Mouse (Mus musculus) spleen, postnatal 4 days (tissue): ENCODE results near the gene Ezh1.
"Not testable (repeated sequence)": the region's sequence is repeated elsewhere in the genome, so short reads cannot be mapped to it uniquely, and the experiment has no call there.

Experiments used
- DNase-seq, 2 experiments: peaks; one replicate each; pipeline ENCODE4 v3.0.0; 2022; ENCODE audit warnings: low spot score in 2 of 2

Gene Ezh1

GRCm38 (mm10) chr11:101168301-101168980 lies 57.8 kb downstream of the Ezh1 start:
- peak in 1 of 2 experiments; percentile 63 for DNase-seq

- no peak for DNase-seq
Observed at GRCm38 (mm10) chr11:101167963-101168300, 58.3 kb downstream of the Ezh1 start.

GRCm38 (mm10) chr11:101167211-101167962 lies 58.9 kb downstream of the Ezh1 start:
- peak in 1 of 2 experiments; percentile 58 for DNase-seq

DNA sequence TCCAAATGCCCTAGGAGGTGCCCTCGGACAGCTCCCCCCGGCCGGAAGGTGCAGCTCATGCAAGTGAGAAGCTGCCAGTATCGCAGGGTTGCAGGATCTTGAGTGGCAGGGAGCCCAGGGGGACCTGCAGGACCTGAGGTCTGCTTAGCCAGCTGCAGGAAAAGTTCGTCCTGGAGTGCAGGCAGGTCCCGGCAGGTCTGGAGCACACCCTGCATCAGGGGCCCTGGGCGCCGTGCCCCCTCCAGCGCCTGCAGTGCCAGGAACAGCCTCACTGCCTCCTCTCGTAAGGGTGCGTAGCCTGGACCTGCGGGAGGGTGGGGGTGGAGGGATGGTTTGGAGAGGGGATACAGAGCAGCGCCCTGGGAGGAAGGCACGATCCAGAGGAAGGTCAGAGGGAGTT lies 59.9 kb downstream of the Ezh1 start:
- DNase-seq = no peak

DNA sequence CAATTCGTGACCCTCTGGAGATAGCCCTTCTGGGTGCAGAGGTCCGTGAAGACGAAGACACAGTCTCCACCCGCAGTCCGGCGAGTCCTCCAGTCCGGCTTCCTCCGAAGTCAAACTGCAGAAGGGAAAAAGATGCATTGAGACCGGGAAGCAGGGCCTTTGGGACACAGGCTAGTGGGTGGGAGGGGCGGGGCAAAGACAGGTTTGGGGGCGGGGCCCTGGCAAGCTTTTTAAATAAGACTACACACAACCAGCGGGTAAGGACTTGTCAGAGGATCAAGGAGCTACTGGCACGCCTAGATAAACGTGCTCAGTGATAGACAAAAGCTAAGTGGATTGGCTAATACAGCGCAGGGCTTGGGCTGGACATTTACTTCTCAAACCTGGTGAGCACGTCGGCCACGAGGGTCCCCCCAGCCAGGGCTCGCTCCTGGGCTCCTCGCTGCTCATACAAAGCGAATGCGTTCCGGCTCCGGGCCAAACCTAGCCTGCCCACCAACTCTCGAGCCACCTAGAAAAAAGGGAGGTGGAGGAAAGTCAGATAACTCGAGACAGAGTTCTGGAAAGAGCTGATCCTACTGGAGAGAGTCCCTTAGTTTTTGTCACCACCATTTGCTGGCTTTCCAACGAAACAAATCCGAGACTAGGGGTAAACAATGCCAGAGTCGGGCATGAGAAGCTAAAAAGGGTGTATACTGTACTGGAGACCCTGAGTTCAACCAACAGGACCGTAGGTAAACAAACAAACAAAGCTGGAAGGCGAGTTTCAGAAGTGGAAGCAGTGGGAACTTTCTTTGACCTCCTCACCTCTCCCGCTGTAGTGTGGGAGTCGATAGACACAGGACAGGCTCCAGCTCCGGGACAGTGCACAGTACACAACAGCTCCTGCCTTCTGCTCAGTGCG lies 61.3 kb downstream of the Ezh1 start:
- no peak for DNase-seq

GRCm38 (mm10) chr11:101164351-101164665 lies 62.0 kb downstream of the Ezh1 start:
- DNase-seq = no peak

- DNase-seq = no peak
Observed at GRCm38 (mm10) chr11:101163476-101164350, 62.5 kb downstream of the Ezh1 start.

GRCm38 (mm10) chr11:101162772-101163171 lies 63.5 kb downstream of the Ezh1 start:
- DNase-seq = peak in 1 of 2 experiments; percentile 63

GRCm38 (mm10) chr11:101162301-101162700 lies 64.0 kb downstream of the Ezh1 start:
- no peak for DNase-seq

DNA sequence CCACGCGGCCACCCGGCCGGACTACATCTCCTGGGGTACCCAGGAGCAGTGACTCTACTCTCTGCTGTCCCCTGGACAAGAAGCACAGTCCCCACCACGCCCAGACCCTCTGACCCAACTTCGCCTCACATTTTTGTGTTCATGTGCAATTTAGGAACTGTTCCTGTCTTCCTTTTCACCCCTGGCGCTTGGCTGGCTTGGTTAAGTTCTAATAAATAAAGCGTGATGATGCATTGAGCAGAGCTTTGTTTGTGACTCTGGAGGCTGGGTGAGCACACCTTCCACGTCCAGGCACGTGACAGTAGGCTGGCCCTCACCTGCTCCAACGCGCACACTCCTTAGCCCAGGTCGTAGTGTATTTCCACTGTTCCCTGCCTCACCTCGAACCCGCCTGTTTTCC lies 64.7 kb downstream of the Ezh1 start:
- no peak for DNase-seq

- DNase-seq = not testable (repeated sequence)
Observed at GRCm38 (mm10) chr11:101160981-101161505, 65.2 kb downstream of the Ezh1 start.

GRCm38 (mm10) chr11:101160151-101160550 lies 66.1 kb downstream of the Ezh1 start:
- DNase-seq = not testable (repeated sequence)

DNA sequence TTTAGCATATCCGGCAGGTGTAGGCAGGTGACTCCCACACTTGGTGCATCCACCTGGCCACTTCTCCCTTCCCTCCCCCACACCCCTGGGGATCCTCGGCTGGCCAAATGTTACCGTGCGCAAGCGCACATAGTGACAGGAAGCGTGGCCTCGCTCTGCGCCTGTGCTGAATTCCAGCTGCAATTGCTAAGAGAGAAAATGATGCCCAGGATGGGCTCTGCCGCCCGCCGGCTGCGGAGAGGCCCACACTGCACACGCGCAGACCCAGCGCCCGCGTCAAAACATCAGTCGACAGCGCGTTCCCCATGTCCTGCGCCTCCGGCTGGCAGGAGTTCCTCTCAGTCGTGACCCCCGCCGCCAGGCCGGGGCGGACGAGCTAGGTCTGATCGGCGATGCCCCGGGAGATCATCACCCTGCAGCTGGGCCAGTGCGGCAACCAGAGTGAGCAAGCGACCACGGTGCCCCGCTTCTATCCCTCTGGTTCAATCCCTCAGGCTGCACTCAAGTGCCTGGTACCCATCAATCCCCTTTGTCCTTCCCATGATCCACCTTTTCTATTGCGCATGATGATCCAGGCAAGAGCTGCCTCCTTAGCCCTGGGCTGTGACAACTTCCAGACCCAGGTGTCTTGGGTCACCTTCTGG lies 70.4 kb downstream of the Ezh1 start, which contains the start of gene Tubg2:
Gene Tubg2, plus strand, starts transcription at position 180 of the 644 bp plus-strand sequence.
- DNase-seq = peak; percentile 52 to 72

GRCm38 (mm10) chr11:101155151-101155550 lies 71.1 kb downstream of the Ezh1 start:
- DNase-seq = no peak

GRCm38 (mm10) chr11:101154648-101155047 lies 71.6 kb downstream of the Ezh1 start:
- DNase-seq = no peak

DNA sequence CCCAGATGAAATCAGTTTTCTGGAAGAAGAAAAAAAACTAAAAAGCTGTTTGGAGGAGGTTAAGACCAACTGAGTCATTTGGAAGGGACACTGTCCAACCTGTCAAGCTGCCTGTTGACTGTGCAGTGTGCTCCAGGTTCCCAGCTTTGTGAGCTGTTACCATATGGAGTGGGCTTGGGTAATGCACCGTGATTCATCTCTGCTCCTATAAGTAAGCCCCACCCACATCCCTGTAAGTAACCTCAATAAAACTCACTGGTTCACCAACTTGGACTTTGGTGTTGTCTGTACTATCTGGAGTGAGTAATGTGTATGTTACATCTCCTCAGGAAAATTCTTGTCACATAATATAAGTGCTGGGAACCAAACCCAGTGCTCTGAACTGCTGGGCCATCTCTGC lies 73.4 kb downstream of the Ezh1 start:
- DNase-seq = no peak

DNA sequence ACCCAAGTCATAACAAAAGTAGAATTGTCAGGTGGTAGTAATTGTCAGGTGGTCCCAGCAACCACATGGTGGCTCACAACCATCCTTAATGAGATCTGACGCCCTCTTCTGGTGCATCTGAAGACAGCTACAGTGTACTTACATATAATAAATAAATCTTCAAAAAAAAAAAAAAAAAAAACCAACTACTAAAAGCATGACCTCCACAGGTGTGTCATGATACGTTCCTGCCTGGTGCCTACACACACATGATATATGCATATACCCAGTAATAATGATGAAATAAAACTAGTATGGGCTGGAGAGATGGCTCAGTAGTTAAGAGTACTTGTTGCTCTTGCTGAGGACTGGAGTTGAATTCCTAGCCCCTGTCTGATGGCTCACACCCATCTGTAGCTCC lies 75.2 kb downstream of the Ezh1 start:
- DNase-seq = no peak

GRCm38 (mm10) chr11:101149178-101150105 lies 76.8 kb downstream of the Ezh1 start:
- DNase-seq = no peak

DNA sequence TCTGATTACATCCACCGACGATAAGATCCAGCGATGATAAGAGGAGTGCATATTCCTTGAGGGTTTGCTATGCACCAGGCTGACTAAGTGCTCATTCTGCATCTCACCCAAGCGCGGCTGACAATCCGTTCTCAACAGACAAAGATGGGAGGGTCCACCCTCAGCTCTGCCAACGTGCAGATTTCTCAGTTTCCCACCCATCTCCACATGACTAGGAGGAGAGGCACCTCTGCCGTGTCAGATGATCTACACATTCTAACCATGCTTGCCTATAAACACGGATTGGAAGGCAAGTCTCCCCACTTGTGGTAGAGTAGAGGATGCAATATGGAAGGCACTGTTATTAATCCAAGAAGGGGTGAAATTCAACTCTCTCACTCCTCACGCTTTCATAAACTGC lies 77.5 kb downstream of the Ezh1 start:
- no peak for DNase-seq

DNA sequence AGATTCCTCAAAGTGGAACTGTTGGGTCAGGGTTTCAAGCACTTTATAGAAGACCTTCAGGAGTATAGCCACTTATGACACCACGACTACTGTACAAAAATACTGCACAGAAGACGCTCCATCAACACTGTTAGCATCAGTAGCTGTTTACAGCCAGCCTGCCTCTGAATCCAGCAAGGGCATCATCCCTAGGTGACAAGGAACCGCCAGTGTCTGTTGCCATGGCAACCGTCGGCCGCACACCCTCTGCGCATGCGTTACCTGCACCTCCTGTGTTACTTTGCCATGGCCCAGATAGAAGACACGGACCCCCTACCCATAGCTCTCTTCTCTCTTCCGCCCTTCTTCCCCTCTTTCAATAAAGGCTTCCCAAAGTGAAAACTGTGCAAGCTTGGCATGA lies 79.9 kb downstream of the Ezh1 start:
- no peak for DNase-seq
